Mouse (Mus musculus): ENCODE measurements around the gene Ints6. TPM values are rescaled to one million over a fixed set of nuclear protein-coding genes. Genes with fewer than 3 reads are reported as not detected.

Ints6 gene
- polyA plus RNA-seq, 1 experiment from 2014 or later: 26.9 TPM

DNA sequence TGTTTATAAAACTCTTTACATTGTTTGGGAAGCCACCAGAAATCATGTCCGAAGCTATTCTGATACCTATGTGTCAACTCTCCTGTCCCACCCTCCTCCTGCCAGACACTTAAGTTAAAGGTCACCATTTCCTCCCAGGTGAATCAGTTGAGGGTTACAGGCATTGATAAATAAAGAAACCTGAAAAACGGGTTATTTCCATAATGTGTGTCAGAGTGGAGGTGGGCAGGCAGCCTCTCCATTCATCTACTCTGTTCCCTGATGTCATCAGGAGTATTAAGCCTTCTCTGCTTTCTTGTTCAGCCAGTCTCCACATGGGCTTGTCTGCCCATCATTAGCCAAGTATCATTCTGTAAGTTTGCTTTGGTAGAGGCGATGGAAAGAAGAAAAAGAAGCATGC, 14.1 kb upstream of the Ints6 start:
- H3K27me3 ChIP-seq (replicated peaks): no peaks in the 10 kb centered on the region
- H3K4me3 ChIP-seq: no peak overlapping the region
- H3K27ac ChIP-seq: no peak overlapping the region
- no peak for ATAC-seq
- peaks cover 5% of the 10 kb centered on the region; the same call in 1 of the 2 replicates for H3K4me1 ChIP-seq
- no peaks in the 10 kb centered on the region for H3K36me3 ChIP-seq
- H3K9ac ChIP-seq: no peak overlapping the region
- no peak overlapping the region for H3K4me2 ChIP-seq
- 72% methylated on average over 3 of the region's 3 CpGs for WGBS (ENCODE audit: insufficient replicate concordance)
- H3K9me3 ChIP-seq (replicated peaks): no peaks in the 10 kb centered on the region

DNA sequence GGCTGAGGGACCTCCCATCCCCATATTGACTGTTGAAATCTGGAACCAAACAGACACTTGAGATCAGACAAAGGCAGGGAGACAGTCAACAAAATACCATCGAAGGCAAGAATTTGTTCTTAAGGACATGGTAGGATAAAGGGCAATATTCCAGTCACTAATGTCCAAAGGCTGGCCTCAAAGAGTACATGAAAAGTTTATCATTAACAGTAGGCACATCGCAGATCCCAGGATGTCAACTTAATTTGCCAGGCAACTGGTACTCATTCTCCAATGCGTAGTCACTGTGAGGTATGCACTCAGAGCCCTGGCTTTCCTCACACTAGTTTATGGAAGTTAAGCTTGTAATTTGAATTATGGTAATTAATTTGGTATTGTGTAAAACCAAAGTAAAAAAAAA, 13.3 kb upstream of the Ints6 start:
- no peak overlapping the region for H3K4me3 ChIP-seq
- no peak overlapping the region for H3K9ac ChIP-seq
- no peaks in the 10 kb centered on the region; the same call in 1 of the 2 replicates for H3K4me1 ChIP-seq
- 81% methylated on average over 3 of the region's 3 CpGs for WGBS (ENCODE audit: insufficient replicate concordance)
- no peak for ATAC-seq
- no peak overlapping the region for H3K27ac ChIP-seq
- no peaks in the 10 kb centered on the region for H3K36me3 ChIP-seq
- H3K4me2 ChIP-seq: no peak overlapping the region
- no peaks in the 10 kb centered on the region for H3K9me3 ChIP-seq (replicated peaks)
- H3K27me3 ChIP-seq (replicated peaks): no peaks in the 10 kb centered on the region

DNA sequence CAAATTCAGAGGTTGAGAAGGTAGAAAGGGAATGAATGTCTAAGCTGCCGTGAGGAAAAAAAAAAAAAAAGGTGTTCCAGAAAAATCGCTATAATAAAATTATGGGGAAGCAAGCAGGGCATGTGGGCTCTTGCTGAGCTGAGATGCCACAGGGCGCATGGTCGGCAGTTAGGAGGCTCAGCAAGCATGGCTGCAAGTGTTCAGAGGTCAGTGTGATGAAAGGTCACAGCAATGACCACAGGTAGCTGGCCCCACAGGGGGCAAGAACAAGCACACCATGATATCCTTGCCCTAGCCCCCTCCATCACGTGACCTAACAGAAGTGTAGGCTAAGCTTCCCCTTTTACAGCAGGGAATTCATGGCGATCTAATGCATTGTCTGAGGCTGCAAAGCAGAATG, 12.8 kb upstream of the Ints6 start:
- Histone ChIP-seq H3K27ac (no peak overlapping the region), H3K9ac (no peak overlapping the region), H3K4me1 (no peaks in the 10 kb centered on the region; the same call in 1 of the 2 replicates), H3K9me3 (replicated peaks) (no peaks in the 10 kb centered on the region), H3K4me2 (no peak overlapping the region), H3K4me3 (no peak overlapping the region), H3K36me3 (no peaks in the 10 kb centered on the region), H3K27me3 (replicated peaks) (no peaks in the 10 kb centered on the region)
- no peak for ATAC-seq
- 53% methylated on average over 6 of the region's 6 CpGs for WGBS (ENCODE audit: insufficient replicate concordance)

DNA sequence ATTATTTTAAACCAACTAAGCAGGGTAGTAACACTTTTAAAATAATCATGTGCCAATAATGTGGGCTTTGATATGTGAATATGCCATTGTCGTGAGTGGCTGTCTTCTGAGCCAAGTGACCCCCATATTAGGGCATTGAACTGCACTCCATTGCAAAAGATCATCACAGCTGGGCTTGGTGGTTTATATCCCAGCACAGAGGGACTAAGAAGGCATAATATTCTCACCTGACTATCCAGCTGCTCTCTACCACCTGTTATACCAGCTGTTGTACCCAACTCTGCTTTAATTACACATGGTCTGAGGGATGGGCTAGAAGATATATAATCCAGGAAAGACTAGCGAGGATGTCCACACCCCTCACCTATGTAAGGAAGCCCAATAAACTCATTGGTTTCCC, 4.4 kb upstream of the Ints6 start:
- no peak for ATAC-seq
- H3K4me2 ChIP-seq: no peak overlapping the region
- peaks cover 16% of the 10 kb centered on the region for H3K4me1 ChIP-seq
- no peak overlapping the region for H3K9ac ChIP-seq
- H3K4me3 ChIP-seq: no peak overlapping the region
- H3K27ac ChIP-seq: no peak overlapping the region
- 78% methylated on average over 2 of the region's 2 CpGs for WGBS (ENCODE audit: insufficient replicate concordance)
- no peaks in the 10 kb centered on the region for H3K36me3 ChIP-seq
- no peaks in the 10 kb centered on the region for H3K9me3 ChIP-seq (replicated peaks)
- no peaks in the 10 kb centered on the region for H3K27me3 ChIP-seq (replicated peaks)

DNA sequence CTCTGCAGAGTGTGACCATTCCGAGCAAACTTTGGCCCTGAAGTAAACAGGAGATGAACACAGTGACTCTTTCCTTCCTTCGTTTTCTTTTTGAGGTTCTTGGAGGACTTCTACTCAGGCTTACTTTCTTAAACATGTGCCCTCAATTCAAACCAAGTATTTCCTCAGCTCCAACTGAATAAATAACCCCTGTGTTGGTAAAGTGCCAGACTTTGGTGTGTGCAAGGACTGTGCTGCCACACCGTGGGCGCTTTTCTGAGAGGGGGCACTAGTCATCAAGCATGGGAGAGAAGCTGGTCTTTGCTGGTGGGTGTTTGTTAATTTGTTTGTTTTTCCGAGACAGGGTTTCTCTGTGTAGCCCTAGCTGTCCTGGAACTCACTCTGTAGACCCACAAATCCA, 3.4 kb upstream of the Ints6 start:
- Histone ChIP-seq H3K4me1 (peaks cover 18% of the 10 kb centered on the region), H3K9me3 (replicated peaks) (no peaks in the 10 kb centered on the region), H3K27me3 (replicated peaks) (no peaks in the 10 kb centered on the region), H3K27ac (no peak overlapping the region), H3K4me3 (no peak overlapping the region), H3K36me3 (no peaks in the 10 kb centered on the region; the same call in 1 of the 2 replicates), H3K9ac (no peak overlapping the region), H3K4me2 (no peak overlapping the region)
- 77% methylated on average over 5 of the region's 5 CpGs for WGBS (ENCODE audit: insufficient replicate concordance)
- no peak for ATAC-seq

DNA sequence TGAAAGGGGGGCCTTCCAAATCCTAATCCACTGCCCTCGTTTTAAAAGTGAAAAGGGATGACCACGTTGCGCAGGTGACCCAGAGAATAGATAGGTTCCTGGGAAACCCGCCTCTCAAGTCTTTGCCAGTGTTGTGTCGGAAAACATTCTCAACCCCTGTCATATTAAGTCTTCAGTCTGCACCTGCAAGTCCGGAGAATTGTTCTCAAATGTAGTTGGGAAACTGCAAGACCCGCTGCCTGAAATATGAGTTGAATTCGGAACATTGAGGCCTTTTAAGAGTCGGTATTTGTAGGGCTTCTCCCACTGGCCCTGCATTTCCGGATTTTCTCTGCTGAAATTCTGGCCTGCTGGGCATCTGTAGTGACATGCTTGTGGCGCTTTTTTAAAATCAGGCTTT, 974 bp upstream of the Ints6 start:
- H3K4me3 ChIP-seq: peak overlapping the region; percentile 95
- no peak for ATAC-seq
- peak overlapping the region; percentile 100 for H3K27ac ChIP-seq
- peaks cover 16% of the 10 kb centered on the region for H3K36me3 ChIP-seq
- 3% methylated on average over 11 of the region's 11 CpGs for WGBS (ENCODE audit: insufficient replicate concordance)
- H3K9ac ChIP-seq: peak overlapping the region; percentile 91
- H3K4me2 ChIP-seq: peak overlapping the region; percentile 92
- no peaks in the 10 kb centered on the region for H3K27me3 ChIP-seq (replicated peaks)
- no peaks in the 10 kb centered on the region for H3K9me3 ChIP-seq (replicated peaks)
- peaks cover 34% of the 10 kb centered on the region for H3K4me1 ChIP-seq

DNA sequence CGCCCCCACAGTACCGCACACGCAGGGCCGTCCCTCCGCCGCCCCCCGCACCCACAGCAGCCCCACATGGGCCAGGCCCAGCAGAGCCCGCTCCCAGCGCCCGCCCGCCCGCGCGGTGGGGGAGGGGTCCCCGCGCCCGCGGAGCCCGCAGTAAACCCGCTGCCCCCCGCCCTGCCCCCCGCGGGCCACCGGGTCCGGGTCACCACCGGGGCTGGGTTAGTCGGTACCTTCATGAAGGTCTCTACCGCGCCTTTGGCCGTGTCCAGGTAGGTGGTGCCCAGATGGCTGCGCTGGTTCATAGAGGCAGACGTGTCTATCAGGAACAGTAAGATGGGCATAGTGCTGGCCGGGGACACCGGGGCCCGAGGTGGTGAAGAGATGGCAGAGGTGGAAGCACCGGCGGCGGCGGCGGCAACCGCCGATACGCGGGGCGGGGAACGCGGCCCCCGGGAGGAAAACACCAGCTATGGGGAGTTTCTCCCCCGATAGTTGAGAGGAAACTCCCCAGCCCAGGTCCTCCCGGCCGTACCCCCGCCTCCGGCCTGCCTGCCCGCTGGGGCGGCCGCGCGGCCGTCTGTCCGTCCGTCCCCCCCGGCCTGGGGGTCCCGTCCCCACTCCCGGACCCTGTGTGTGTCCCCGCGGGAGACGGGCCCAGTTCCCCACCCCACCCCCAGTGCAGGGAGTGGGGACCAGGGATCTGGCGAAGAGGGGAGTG, 491 bp downstream of the Ints6 start:
- peak overlapping the region; percentile 92 for H3K4me2 ChIP-seq
- no peaks in the 10 kb centered on the region for H3K9me3 ChIP-seq (replicated peaks)
- WGBS (ENCODE audit: insufficient replicate concordance): under 1% methylated on average over 59 of the region's 68 CpGs
- H3K9ac ChIP-seq: peak overlapping the region; percentile 100
- peak overlapping the region; percentile 95 for H3K4me3 ChIP-seq
- ATAC-seq: peak; percentile 33
- peaks cover 45% of the 10 kb centered on the region for H3K4me1 ChIP-seq
- no peaks in the 10 kb centered on the region for H3K27me3 ChIP-seq (replicated peaks)
- peak overlapping the region; percentile 100 for H3K27ac ChIP-seq
- H3K36me3 ChIP-seq: peaks cover 19% of the 10 kb centered on the region

DNA sequence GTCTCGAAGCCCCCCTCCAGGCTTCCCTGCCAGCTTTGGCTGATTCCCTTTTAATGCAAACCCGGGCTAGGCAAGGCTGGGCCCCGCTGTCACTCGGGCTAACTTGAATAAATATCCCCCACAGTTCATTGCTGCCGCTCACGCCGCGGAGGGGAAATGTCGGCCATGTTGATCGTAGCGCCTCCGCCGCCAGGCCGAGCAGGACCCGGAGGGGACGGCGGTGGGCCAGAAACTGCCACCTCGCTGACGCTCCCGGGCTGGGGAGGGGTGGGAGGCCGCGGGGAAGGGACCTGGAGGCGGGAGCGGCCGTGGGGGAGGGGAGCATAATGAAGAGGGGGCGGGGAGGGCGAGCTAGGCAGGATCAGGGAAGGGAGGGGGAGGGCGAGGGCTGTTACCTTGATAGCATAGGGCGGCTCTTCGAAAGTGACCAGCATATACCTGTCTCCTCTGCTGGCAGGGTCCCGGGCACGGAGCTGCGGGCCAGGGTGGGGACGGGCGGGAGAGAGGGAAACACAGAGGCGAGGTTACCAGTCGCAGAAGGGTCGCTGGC, 1.1 kb downstream of the Ints6 start:
- peaks cover 50% of the 10 kb centered on the region for H3K4me1 ChIP-seq
- peaks cover 22% of the 10 kb centered on the region for H3K36me3 ChIP-seq
- no peaks in the 10 kb centered on the region for H3K9me3 ChIP-seq (replicated peaks)
- ATAC-seq: peak; percentile 47
- peak overlapping the region; percentile 100 for H3K27ac ChIP-seq
- no peaks in the 10 kb centered on the region for H3K27me3 ChIP-seq (replicated peaks)
- peak overlapping the region; percentile 100 for H3K9ac ChIP-seq
- peak overlapping the region; percentile 92 for H3K4me2 ChIP-seq
- under 1% methylated on average over 36 of the region's 38 CpGs for WGBS (ENCODE audit: insufficient replicate concordance)
- peak overlapping the region; percentile 95 for H3K4me3 ChIP-seq

DNA sequence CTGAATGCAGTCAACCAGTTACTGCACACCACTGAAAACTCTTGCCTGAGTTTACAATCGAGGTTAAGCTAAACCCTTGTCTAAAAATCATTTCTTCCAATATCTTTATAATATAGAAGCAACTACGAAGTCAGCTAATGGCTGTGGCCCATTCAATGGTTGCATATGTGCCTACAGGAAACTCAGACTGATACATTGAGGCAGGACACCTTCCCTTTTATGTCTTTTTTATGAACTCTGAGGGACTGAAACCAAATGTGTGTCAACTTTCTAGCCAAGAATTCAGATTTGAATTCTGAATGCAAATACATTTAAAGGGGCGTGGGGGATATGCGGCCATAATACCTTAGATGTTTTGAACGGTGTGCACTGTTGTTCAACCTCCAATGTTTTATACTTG, 2.3 kb downstream of the Ints6 start:
- Histone ChIP-seq H3K9ac (0 out of 2 replicates have a peak overlapping the region, but pooled peaks have one; percentile 100), H3K27ac (peak overlapping the region; percentile 18), H3K9me3 (replicated peaks) (no peaks in the 10 kb centered on the region), H3K36me3 (peaks cover 33% of the 10 kb centered on the region), H3K27me3 (replicated peaks) (no peaks in the 10 kb centered on the region), H3K4me1 (peaks cover 53% of the 10 kb centered on the region), H3K4me2 (peak overlapping the region; percentile 92), H3K4me3 (peak overlapping the region; percentile 95; the same call in 1 of the 2 replicates)
- ATAC-seq: no peak
- 88% methylated on average over 5 of the region's 5 CpGs for WGBS (ENCODE audit: insufficient replicate concordance)

DNA sequence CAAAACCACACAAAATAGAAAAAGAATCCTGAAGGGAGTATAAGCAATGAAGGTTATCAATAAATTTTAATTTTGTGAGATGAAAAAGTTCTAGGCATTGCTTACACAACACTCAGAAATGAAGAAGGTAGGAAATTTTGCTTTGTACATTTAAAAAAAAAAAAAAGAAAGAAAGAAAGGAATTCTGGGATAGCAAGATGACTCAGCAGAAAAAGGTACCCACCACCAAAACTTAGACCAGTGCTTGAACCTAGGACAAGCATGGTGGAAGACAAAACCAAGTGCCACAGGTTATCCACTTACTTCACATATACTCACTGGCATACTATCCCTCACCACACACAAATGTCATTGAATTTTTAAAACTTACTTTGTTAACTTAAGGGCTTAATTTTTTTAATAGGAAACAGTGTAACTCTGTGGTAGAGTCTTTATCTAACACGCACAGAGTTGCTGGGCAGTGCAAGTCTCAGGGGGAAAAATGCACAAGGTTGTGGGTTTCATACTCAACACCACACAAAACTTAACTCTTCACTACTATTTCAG, 5.8 kb downstream of the Ints6 start:
- Histone ChIP-seq H3K27ac (peak overlapping the region; percentile 77), H3K9me3 (replicated peaks) (no peaks in the 10 kb centered on the region), H3K27me3 (replicated peaks) (no peaks in the 10 kb centered on the region), H3K4me1 (peaks cover 58% of the 10 kb centered on the region), H3K4me2 (peak overlapping the region; percentile 29), H3K36me3 (peaks cover 43% of the 10 kb centered on the region), H3K4me3 (no peak overlapping the region), H3K9ac (no peak overlapping the region)
- ATAC-seq: no peak
- WGBS (ENCODE audit: insufficient replicate concordance): 49% methylated on average over 1 of the region's 1 CpGs

DNA sequence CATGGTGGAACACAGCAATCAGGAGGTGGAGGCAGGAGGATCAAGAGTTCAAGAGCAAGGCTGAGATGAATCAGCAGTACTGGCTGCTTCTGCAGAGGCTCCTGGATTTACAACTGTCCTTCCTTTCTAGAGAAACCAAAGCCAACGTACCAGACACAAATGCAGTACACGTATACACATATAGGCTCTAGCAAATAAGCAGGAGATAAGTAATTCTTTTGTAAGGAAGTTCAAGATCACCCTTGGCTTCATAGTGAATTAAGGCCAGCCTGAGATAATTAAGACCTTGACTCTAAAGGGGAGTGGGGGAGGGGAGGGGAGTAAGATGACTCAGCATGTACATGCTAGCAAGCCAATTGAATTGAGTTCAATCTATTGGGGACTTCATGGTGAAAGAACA, 9.5 kb downstream of the Ints6 start:
- Histone ChIP-seq H3K9ac (no peak overlapping the region), H3K4me1 (peaks cover 40% of the 10 kb centered on the region), H3K4me3 (peak overlapping the region; percentile 17; the same call in 1 of the 2 replicates), H3K36me3 (peaks cover 40% of the 10 kb centered on the region), H3K27ac (peak overlapping the region; percentile 88), H3K4me2 (peak overlapping the region; percentile 45), H3K9me3 (replicated peaks) (no peaks in the 10 kb centered on the region), H3K27me3 (replicated peaks) (no peaks in the 10 kb centered on the region)
- 33% methylated on average over 2 of the region's 2 CpGs for WGBS (ENCODE audit: insufficient replicate concordance)
- ATAC-seq: peak; percentile 87

DNA sequence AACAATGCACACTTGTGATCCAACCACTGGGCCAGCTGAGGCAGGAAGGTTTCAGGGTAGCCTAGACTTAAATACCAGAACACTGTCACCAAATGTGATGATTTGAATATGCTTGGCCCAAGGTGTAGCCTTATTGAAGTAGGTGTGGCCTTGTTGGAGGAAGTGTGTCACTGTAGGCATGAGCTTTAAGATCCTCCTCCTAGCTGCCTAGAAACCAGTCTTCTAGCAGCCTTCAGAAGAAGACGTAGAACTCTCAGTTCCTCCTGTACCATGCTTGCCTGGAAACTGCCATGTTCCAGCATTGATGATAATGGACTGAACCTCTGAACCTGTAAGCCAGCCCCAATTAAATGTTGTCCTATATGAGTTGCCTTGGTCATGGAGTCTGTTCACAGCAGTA, 25.3 kb downstream of the Ints6 start:
- H3K4me3 ChIP-seq: no peak overlapping the region
- H3K27me3 ChIP-seq (replicated peaks): no peaks in the 10 kb centered on the region
- peaks cover 63% of the 10 kb centered on the region for H3K36me3 ChIP-seq
- peaks cover 4% of the 10 kb centered on the region; the same call in 1 of the 2 replicates for H3K4me1 ChIP-seq
- H3K4me2 ChIP-seq: no peak overlapping the region
- WGBS (ENCODE audit: insufficient replicate concordance): 83% methylated on average over 1 of the region's 1 CpGs
- H3K9ac ChIP-seq: no peak overlapping the region
- no peak overlapping the region for H3K27ac ChIP-seq
- H3K9me3 ChIP-seq (replicated peaks): no peaks in the 10 kb centered on the region
- ATAC-seq: no peak
